In genomic region chr2:103743988-103744387, GRCm38 (mm10) we compare ENCODE assay signal across 9 mouse cellular contexts. TPM values are rescaled to one million over a fixed set of nuclear protein-coding genes. Genes with fewer than 3 reads are reported as not detected.
A peak's percentile ranks its signal among the peaks of the same experiment; 100 is the strongest.
DNase-seq lines count a peak whose midpoint lies in the region; ATAC-seq and TF ChIP-seq lines count a peak whose summit lies in the region.
"Had no signal": no experiment of that assay in that cellular context is flagged by ENCODE, and none has a peak within 500 bp of the region (broad histone marks: within the 10 kb centered on the region; RNA-seq: fewer than 3 reads in every experiment).

No protein-coding gene starts in this region.

- ATAC-seq in hindbrain, embryonic 16.5 days, result no peak
- ATAC-seq in frontal cortex, adult (ENCODE audit: low TSS enrichment), result peak; percentile 75

- TF ChIP-seq POLR2A in spleen, adult 2 months (IDR thresholded peaks at IDR 0.05; ENCODE audit: low read depth, low read length), result no peak

- WGBS in hindbrain, embryonic 10.5 days, result 85% methylated on average over 7 of the region's 7 CpGs
- 84% methylated on average over 7 of the region's 7 CpGs for WGBS in hindbrain, embryonic 16.5 days
- whole genome bisulfite sequencing in spleen, adult 2 months, result 81% methylated on average over 7 of the region's 7 CpGs

- no peak overlapping the region for H3K9ac ChIP-seq in hindbrain, embryonic 16.5 days (ENCODE audit: low read depth, low read length)
- H3K9ac ChIP-seq in ES-E14 (ENCODE audit: insufficient read depth, low read depth, low read length, poor library complexity, severe bottlenecking), result no peak overlapping the region
- H3K9ac ChIP-seq: embryonic facial prominence, embryonic 12.5 days had no signal

- no peak overlapping the region for H3K4me2 ChIP-seq in hindbrain, embryonic 16.5 days (ENCODE audit: low read length)
- H3K4me2 ChIP-seq: embryonic facial prominence, embryonic 12.5 days had no signal

- in situ Hi-C loops in ES-E14 (cut with MboI; ENCODE audit: low sequenced_read_pairs in 2 of 2, unreplicated experiment in 2 of 2), result no loop called here

- H3K27me3 ChIP-seq in hindbrain, embryonic 10.5 days (ENCODE audit: insufficient read depth, poor library complexity, severe bottlenecking), result no peaks in the 10 kb centered on the region
- no peaks in the 10 kb centered on the region for H3K27me3 ChIP-seq in hindbrain, embryonic 16.5 days (replicated peaks; ENCODE audit: control insufficient read depth, insufficient read depth, low read length)
- H3K27me3 ChIP-seq in spleen, adult 2 months (ENCODE audit: control insufficient read depth, insufficient read depth, low read length), result no peaks in the 10 kb centered on the region
- H3K27me3 ChIP-seq: embryonic facial prominence, embryonic 12.5 days had no signal

- peak; percentile 76; the same call in 1 of the 2 replicates for TF ChIP-seq CTCF in spleen, adult 2 months (IDR thresholded peaks at IDR 0.05; ENCODE audit: extremely low read depth, insufficient read depth, insufficient read length, insufficient replicate concordance)

- H3K36me3 ChIP-seq in hindbrain, embryonic 10.5 days, result peaks cover 97% of the 10 kb centered on the region
- H3K36me3 ChIP-seq in hindbrain, embryonic 16.5 days (ENCODE audit: control insufficient read depth, insufficient read depth, low read length), result peaks cover 15% of the 10 kb centered on the region; the same call in 1 of the 2 replicates
- peaks cover 55% of the 10 kb centered on the region for H3K36me3 ChIP-seq in ES-E14 (ENCODE audit: control insufficient read depth, insufficient read depth, low read length, poor library complexity, severe bottlenecking)
- peaks cover 21% of the 10 kb centered on the region for H3K36me3 ChIP-seq in spleen, adult 2 months (ENCODE audit: control insufficient read depth, insufficient read depth, low read length)

- peak; percentile 75 for DNase-seq in hindbrain, embryonic 10.5 days (ENCODE audit: low spot score)
- peak; percentile 74 for DNase-seq in ES-E14 (ENCODE audit: low read depth, low spot score)
- DNase-seq in cerebellum, adult 11 months, result peak; percentile 37
- peak; percentile 80 to 83 for DNase-seq in kidney, postnatal 4 days
- DNase-seq in lung, postnatal 25 days (ENCODE audit: low spot score), result peak; percentile 57
- DNase-seq in spleen, adult 2 months (ENCODE audit: low read depth in 1 of 2, low spot score in 2 of 2), result peak; percentile 30 to 56

- no peaks in the 10 kb centered on the region for H3K4me1 ChIP-seq in hindbrain, embryonic 10.5 days (replicated peaks)
- no peaks in the 10 kb centered on the region for H3K4me1 ChIP-seq in hindbrain, embryonic 16.5 days (ENCODE audit: control insufficient read depth, insufficient read depth, low read depth, low read length)
- peaks cover 0 to 4% of the 10 kb centered on the region in 2 experiments; a peak in 1 of 4 replicates for H3K4me1 ChIP-seq in ES-E14 (ENCODE audit: control insufficient read depth in 2 of 2, insufficient read depth in 2 of 2, low read length in 2 of 2, poor library complexity in 1 of 2)
- no peaks in the 10 kb centered on the region for H3K4me1 ChIP-seq in spleen, adult 2 months (ENCODE audit: control insufficient read depth, insufficient read depth, insufficient read length)
- H3K4me1 ChIP-seq: embryonic facial prominence, embryonic 12.5 days had no signal

- H3K4me3 ChIP-seq in hindbrain, embryonic 10.5 days, result no peak overlapping the region
- H3K4me3 ChIP-seq in hindbrain, embryonic 16.5 days (ENCODE audit: low read length), result no peak overlapping the region
- H3K4me3 ChIP-seq in ES-E14 (ENCODE audit: insufficient read depth in 1 of 2, low read depth in 1 of 2, low read length in 2 of 2, poor library complexity in 1 of 2, severe bottlenecking in 1 of 2), result no peak overlapping the region
- no peak overlapping the region for H3K4me3 ChIP-seq in spleen, adult 2 months (ENCODE audit: extremely low read depth, insufficient read depth, insufficient read length)
- H3K4me3 ChIP-seq: embryonic facial prominence, embryonic 12.5 days had no signal

- H3K9me3 ChIP-seq in hindbrain, embryonic 10.5 days, result no peaks in the 10 kb centered on the region
- H3K9me3 ChIP-seq in hindbrain, embryonic 16.5 days (ENCODE audit: control insufficient read depth, low read length), result no peaks in the 10 kb centered on the region
- H3K9me3 ChIP-seq in ES-E14 (ENCODE audit: control insufficient read depth, insufficient read depth, low read depth, low read length), result no peaks in the 10 kb centered on the region
- H3K9me3 ChIP-seq: embryonic facial prominence, embryonic 12.5 days had no signal

- no peak overlapping the region for H3K27ac ChIP-seq in hindbrain, embryonic 10.5 days
- H3K27ac ChIP-seq in hindbrain, embryonic 16.5 days (ENCODE audit: low read depth, low read length), result no peak overlapping the region
- H3K27ac ChIP-seq in ES-E14 (ENCODE audit: insufficient read depth, low read depth, low read length, poor library complexity, severe bottlenecking), result no peak overlapping the region
- H3K27ac ChIP-seq in spleen, adult 2 months (ENCODE audit: insufficient read depth, low read length), result no peak overlapping the region
- H3K27ac ChIP-seq: embryonic facial prominence, embryonic 12.5 days had no signal

TF ChIP-seq in ES-E14, 5 proteins besides CTCF, POLR2A, EP300 and RAD21:
- no peak for TF ChIP-seq HCFC1 (IDR thresholded peaks at IDR 0.05; ENCODE audit: borderline replicate concordance, insufficient read depth, low read length)
- no peak for TF ChIP-seq MAFK (IDR thresholded peaks at IDR 0.05; ENCODE audit: insufficient read depth, low read depth, low read length)
TF ChIP-seq in ES-E14: peak in this region for 0.

RNA-seq across cellular contexts. Expression of gene Nat10, which starts 17.1 kb away (rescaled TPM):
- polyA plus RNA-seq in hindbrain, embryonic 10.5 days (2016; fragmentation: Nextera tagmentation; extraction: Ambion mirVana), result 26.3 and 30.9 TPM in 2 replicates
- 19.3 and 19.8 TPM in 2 replicates for polyA plus RNA-seq in hindbrain, embryonic 16.5 days (2015; fragmentation: Nextera tagmentation; extraction: Ambion mirVana)
- total RNA-seq in ES-E14 (2012; rRNA removed), result 77.0 and 122 TPM in 2 replicates
- polyA plus RNA-seq in spleen, adult 2 months (2012; rRNA removed), result 35.5 and 40.9 TPM in 2 replicates

RNA-seq across cellular contexts. Expression of gene Caprin1, which starts 53.5 kb away (rescaled TPM):
- 477 and 499 TPM in 2 replicates for polyA plus RNA-seq in hindbrain, embryonic 10.5 days (2016; fragmentation: Nextera tagmentation; extraction: Ambion mirVana)
- polyA plus RNA-seq in hindbrain, embryonic 16.5 days (2015; fragmentation: Nextera tagmentation; extraction: Ambion mirVana), result 263 and 333 TPM in 2 replicates
- total RNA-seq in ES-E14 (2012; rRNA removed), result 398 and 416 TPM in 2 replicates
- 48.8 and 73.9 TPM in 2 replicates for polyA plus RNA-seq in spleen, adult 2 months (2012; rRNA removed)
